Mouse (Mus musculus): ENCODE measurements around the gene Slc29a3.

DNA sequence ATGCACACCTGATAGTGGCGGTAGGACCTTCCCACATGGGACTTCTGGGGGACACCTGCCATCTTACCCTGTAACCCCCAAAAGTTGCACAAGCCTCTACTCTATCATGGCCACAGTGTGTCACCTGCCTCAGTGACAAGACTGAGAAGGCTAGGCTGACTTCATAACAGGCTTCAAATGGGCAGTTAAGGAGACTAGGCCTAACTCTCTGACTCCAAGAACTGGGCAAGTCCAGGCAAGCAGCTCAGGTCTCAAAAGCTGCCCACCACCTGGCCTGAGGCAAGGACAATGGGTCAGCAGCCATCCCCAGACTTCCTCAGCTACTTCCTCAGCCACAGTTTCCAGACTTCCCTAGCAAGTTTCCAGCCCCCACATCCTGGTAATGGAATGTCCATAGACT, 16.9 kb downstream of the Slc29a3 start:
- TF ChIP-seq EP300 (IDR thresholded peaks at IDR 0.05) (no peak), CTCF (IDR thresholded peaks at IDR 0.05) (no peak)

All from lung, postnatal 0 days (tissue).